Mouse (Mus musculus) yolk sac, embryonic 10.5 days (tissue): ENCODE results near the gene Agpat4.
"Not testable (repeated sequence)": the region's sequence is repeated elsewhere in the genome, so short reads cannot be mapped to it uniquely, and the experiment has no call there.

Experiments used
- DNase-seq: peaks from one replicate; pipeline ENCODE4 v3.0.0-alpha.2; 2017; ENCODE audit warnings: low spot score

The Agpat4 gene

DNA sequence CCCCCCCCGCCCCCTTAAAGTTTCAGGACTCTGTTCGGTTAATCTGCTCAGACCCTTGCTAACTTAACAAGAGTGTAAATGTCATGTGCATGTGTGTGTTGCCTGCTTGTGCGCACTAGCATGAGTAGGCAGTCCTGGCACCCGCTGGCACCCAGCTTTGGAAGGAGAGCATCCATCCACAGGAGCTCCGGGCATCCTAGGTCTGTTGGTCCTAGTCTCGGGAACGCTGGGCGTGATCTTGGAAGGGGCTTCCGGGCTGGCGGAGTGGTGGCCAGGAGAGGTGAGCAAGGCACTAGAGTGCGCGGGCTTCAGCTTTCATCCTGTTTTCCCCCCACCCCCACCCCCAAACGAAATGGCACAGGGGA lies at the start of gene Agpat4:
TSS of gene Agpat4 (plus strand) at position 144 of the 365 bp plus-strand sequence.
- peak; percentile 72 for DNase-seq

DNA sequence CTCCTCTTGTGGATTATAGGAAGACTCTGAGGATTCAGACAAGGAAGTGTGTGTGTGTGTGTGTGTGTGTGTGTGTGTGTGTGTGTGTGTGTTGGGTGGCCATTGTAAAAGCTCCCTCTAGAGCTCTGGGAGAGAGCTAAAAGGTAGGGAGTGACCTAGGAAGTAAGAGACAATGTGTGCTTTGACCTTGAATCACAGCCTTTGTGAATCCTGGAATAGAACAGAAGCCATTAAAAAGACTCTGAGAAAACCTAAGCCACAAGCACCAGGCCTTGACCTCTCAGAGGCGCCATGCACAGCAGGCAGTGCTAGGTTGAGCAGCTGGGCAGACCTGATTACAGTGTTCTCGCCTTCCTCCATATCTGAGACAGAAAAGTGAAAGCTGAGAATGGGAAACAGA lies 41.7 kb upstream of the Agpat4 start:
- no peak for DNase-seq

DNA sequence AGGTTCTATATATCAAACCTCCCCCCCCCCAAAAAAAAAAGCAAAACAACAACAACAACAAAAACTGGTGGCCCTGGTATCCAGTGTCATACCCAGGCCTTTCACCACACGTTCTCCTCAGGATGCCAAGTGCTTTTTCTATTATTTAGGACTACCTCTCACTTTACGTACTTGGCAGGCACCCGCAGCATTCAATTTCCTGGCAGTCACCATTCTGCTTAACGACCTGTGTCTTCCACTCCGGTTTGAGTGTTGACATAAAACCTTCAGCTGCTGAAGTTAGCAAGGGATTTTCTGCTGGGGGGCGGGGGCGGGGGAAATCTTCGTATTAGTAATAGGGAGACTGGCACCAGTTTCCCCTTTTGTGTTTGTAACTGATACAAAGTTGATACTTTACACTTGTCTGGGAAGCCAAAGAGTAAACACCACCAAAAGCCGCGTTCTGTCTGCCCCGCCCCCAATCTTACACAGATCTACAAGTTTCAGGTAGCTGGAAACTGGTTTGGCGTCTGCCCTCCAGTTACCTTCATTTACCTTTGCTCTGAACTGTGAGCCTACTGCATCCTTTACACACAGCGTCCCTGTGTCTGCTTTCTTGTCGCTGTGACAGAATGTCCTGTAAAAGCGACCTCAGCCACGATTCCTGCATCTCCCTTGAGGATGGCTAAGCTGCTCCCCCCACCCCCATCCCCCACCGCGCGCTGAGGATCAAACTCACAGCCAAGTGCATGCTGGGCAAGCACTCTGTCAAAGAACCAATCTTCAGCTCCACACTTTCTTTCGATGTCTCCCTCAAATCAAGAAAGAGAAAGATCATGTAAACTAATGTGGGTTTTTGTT lies 37.6 kb upstream of the Agpat4 start:
- no peak for DNase-seq

DNA sequence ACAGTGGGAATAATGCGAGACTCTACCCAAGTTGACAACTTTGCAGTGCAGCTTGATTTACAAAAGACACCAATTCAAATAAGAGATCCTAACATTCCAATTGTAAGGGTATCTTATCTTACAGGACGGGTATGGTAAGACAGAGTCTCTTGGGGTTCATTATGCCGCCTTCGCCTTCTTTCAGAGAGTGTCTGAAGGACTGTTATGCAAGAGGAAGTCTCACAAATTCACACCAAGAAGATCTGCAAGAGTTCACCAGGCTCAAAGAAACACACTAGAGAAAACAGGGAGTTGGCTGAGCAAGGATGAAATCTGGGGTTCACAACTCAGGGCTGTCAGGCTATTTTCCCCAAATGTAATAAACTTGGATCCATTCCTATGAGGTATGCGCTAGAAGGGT lies 36.3 kb upstream of the Agpat4 start:
- DNase-seq, result no peak

DNA sequence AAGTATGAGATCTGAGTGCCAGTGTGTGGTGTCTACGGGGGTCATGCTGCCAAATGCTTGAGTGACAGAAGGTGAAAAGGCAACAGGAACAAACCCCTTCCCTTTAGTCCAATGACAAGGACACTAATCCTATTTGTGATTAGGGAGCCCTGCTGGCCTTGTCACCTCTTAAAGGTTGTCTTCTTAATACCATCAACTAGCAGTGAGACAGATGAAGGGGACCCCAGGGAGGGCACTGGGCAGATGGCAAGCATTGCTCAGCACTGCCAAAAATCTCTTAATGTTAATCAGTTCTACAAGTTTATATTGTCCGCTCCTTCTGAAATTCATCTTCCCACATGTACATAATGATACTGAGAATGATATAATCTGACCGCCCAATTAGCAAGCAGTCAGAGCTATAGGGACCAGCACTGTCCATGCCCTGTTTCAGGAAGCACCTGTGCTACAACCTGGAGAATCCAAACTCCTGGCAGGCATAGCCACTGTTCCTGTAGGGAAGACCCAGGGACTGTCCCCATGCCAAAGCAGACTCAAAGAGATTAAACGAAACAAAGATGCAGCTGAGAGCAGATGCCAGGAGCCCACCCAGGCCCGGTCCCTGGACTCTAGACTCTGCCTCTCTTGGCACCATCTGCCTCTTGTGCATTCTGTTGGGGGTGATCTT lies 28.1 kb upstream of the Agpat4 start:
- no peak for DNase-seq

DNA sequence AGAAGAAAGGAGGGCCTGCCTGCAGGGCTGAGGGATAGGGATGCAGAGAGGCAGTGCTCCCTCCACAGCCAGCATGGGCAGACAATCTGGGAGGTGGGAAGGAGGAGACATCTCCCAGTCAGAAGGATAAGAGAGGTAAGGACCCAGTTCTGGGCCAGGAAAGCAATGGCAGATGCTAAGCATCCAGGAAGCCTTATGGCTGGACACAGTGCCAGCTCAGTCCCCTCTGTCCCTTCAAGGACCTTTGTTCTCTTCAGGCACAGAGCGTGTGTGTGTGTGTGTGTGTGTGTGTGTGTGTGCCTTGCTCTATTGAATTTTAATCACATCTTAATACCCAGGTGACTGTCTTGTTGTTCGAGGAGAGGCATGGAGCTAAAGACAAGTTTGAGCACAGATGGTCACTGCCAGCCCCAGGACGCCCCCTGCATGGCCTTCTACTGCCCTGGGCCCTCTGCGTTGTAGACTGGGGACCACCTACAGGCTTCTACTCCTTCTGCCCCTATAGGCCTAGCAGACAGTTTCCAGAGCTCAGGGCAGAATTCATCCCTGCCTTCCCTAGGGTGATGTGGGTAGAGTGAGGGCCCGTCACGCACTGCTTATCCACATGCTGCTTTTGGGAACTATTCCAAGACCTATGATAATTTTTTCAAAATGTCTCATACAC lies 25.5 kb upstream of the Agpat4 start:
- no peak for DNase-seq

DNA sequence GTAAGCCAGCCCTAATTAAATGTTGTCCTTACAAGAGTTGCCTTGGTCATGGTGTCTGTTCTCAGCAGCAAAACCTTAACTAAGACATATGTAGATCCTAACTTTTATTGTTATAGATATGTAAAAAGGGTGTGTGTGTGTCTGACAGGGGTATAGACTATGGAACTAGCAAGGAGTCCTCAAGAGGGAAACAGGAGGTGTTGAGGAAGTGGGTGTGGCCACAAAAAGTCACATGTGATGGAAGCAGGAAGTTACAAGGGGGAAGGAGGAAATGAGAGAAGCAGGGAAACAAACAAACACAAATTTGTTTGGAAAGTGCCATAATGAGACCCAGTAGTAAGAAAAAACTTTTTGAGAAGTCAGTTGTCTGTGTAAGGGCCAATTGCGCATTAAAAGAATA lies 24.5 kb upstream of the Agpat4 start:
- DNase-seq, result no peak

DNA sequence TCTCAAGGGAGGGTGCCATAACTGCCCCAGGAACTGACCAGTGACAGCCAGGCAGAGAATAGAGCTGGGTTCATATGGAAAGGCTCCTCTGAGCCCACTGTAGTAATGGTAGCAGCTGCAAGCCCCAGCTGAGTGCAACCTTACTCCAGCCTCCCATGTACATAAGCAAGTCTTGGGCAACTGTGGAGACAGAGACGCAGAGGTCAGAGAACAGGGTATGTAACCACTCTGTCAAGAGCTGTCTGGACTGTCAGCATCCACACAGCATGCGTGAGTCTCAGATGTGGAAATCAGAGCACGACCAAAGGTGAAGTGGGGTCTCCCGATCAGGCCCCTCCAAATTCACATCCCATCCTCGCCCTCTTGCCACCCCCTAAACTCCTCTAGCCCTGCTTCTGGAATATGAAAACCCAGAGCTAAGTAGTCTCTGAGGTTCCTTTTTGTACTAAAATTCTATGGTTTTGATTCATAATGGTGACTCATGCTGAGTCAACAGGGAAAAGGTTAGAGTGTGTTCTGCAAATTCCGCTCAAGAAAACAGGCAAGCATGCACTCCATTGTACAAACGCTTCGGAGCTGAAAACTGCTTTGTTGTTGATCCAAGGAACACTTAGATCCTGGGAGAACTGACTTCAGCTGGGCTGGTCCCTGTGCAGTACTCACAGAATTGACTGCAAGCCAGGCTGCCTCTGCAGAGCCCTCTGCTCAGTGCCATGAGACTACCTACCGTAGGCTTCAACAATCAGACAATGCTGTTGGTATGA lies 23.5 kb upstream of the Agpat4 start:
- no peak for DNase-seq

DNA sequence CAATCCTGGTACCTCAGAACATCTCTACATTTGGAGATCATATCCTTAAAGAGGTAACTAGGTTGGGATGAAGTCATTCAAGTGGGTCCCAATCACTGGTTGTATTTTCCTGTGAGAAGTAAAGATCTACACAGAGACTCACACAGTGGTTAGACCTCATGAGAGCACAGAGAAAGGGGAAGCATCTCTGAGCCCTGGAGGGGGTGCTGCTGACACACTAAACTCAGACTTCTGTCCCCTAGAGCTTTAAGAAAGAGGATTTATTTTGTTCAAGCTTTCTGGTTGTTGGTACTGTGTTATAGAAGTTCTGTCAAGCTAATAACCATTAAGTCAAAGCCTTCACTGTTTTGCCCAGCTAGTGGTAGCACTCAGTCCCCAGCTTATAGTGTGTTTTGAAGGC lies 19.1 kb upstream of the Agpat4 start:
- no peak for DNase-seq

DNA sequence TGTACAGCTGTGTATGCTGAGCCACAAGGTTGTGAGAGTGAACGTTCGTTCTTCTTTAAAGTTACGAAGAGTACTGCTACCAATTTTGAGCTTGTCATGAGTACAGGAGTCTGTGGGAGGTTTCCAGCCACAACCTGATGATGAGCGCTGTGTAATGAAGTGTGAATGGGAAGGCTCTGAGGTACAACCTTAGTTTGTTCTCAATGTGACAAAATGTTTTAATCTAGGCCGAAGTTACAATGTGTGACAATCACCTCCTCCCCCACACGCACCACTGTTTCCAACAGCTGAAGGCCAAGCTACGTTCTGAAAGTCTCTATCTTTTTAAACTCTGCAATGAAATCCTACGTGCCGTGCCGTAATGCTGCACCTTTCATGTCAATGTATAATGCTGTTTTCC lies 16.2 kb upstream of the Agpat4 start:
- DNase-seq, result no peak

DNA sequence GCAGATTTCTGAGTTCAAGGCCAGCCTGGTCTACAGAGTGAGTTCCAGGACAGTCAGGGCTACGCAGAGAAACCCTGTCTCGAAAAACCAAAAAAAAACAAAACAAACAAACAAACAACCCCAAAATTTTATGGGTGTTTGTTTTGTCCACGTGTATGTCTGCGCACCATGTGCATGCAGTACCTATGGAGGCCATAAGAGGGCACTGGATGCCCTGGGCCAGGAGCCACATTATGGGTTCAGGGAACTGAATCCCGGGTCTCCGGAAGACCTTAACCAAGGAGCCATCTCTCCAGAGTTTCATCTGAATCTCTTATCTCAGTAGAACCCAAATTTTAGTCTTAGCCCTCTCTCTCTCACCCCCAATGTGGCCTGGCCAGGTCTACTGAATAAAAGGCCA lies 14.7 kb upstream of the Agpat4 start:
- no peak for DNase-seq

DNA sequence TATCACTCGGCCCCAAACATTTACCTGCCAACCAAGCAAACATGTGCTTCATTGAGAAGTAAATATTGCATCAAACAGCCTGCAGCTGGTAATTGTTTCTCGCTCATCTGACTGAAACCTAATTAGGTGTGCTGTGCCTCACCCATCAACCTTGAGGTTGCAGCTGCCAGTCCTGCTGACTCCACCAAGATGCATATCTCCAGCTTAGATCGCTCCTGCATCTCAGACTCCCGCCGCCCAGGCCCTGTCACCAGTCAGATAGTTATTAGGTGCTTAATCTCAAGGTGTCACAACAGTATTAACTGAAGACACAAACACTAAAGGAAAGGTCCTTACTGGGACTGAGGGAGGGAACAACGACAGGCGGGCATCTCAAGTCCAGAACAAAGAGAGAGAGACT lies 14.3 kb upstream of the Agpat4 start:
- no peak for DNase-seq

DNA sequence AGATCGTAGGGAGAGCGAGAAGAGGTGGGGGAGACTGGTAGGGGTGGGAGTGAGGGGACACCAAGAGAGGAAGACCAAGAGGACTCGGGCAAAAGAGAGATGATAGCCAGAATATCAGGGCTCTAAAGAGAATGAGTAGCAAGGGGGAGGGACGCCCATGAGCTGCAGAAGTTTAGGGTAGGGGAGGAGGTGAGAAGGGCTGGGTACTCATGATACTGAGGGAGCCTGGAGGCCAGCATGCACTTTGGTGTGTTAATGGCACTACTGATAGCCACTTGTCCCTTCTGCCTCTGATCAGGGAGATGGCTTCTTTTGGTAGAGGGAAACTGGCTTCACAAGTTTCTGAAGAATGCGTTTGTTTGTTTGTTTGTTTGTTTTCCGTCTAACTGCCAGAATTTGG lies 13.8 kb upstream of the Agpat4 start:
- no peak for DNase-seq

DNA sequence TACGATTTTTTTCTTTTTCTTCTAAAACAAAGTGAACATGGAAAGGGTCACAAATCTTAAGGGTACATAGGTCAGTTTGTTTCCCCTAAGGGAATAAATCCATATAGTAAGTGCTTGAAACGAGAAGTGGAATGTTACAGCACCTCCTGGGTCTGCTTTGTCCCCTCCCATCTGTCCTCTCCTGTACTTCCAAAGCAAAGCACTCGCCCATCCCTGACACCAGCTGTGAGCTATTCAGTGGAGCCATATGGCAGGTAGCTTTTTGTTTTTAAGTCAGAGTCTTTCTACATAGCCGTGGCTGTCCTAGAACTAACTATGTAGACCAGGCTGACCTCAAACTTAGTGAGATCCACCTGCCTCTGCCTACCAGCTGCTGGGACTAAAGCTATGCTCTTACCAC lies 12.2 kb upstream of the Agpat4 start:
- DNase-seq, result no peak

DNA sequence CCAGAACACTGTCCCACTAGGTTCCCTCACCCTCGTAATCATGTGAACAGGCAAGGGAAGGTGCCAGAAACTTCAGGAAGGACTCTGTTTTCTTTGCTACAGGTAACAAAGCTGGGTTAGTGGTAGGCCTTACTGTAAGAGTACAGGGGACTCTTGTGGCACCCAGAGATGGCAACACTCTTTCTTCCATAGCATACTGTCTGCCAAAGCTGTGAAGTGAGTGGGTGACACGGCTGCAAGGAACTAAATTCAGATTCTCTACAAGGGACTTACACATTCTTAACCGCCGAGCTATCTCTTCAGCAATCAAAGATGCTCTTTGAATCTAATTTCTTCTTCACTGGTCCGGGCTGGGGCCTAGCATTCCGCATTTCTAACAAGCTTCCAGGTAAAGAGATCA lies 4.9 kb upstream of the Agpat4 start:
- no peak for DNase-seq

DNA sequence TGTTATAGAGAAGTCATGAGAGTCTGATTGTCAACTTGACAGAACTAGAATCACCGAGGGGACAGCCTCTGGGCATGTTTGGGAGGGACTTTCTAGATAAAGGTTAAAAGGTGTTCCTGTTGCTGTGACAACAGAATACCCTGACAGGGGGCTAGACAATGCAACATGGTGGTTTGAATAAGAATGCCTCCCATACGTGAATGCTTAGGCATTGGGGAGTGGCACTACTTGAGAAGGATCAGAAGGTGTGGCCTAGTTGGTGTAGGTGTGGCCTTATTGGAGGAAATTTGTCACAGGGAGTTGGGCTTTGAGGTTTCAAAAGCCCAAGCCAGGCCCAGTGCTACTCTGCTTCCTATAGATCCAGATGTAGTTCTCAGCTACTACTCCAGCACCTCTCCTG lies 3.4 kb upstream of the Agpat4 start:
- no peak for DNase-seq

DNA sequence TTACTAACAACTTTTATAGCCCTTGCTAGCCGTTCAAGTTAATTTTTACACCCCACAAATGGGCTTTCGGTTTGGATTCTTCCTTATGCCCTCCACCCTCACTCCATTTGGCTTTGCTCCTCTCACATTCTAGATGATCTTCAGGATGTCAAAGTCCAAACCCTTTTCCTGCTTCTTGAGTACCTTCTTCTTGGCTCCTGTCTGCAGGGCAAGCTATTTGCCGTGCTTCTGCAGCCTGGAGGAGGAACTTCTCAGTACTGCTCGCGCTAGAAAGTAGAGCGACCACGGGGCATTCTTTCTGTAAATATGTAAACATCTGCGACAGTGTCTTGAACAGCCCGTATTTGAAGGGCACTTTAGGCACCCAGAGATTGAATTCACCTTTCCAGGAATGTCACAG lies 373 bp upstream of the Agpat4 start:
- peak; percentile 42 for DNase-seq

DNA sequence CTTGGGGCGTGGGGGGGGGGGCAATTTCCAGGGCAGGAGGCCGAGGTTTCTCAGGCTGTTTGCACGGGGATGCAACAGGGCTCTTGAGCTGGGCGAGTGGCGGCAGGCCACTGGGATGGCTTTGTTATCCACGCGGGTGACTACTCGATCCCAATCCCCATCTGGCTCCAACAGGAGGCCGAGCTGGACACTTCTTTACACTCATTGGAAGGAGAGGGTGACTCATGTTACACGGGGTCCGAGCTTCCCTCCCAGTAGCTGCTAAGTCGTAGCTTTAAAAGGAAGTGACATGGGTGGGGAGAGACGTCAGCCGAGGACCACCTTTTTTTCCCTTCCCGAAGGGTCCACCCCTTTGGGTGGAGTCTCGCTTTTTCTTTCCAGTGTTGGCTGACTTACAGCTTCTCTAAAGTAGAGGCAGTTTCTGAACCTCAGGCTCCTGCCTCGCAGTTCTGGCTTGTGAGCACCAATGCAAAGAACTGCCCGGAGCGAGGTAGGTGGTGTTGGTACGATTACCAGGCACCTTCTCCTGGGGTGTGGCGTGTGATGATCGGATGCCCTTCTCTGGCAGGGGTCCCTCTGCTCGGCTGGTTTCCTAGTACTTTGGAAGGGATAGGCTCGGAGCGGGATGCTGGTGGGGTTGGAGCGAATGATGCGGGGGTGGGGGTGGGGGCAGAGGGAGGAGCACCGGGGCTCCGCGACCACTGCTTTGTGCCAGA lies 580 bp downstream of the Agpat4 start:
- peak; percentile 90 for DNase-seq

DNA sequence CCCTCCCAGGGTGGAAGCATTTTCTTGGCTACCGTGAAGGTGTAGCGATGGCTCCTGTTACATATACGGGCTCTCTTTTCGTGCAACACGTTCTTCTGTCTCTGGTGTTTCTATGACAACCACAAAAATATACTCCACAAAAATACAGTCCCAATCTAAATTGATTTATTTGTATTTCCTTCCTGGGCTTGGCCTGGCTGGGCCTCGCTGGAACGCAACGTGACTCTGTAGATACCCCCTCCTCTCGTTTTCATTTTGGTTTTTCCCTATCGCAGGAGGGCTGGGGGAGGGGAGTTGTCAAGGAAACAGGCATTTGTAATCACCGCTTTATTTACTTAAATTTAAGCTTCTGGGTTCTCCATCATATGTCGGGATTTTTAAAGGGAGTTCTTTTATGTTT lies 1.2 kb downstream of the Agpat4 start:
- DNase-seq, result peak; percentile 57

DNA sequence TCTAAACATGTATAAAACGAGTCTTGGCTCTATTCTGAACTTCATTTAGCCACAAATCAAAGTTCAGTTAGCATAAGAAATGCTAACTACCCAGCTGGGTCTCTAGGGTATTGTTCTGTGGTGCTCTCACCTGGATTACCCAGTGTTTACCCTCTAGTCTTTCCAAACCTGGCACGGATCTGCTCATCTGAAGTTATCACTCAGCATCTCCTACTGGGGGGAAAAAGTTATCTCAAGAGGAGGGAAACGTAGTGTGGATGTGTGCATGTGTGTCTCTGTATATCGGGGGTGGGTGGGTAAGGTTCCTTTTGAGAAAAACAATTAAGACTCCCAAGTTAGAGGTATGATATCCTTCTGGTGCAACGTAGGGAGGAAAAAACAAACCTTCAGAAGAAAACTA lies 1.8 kb downstream of the Agpat4 start:
- no peak for DNase-seq

DNA sequence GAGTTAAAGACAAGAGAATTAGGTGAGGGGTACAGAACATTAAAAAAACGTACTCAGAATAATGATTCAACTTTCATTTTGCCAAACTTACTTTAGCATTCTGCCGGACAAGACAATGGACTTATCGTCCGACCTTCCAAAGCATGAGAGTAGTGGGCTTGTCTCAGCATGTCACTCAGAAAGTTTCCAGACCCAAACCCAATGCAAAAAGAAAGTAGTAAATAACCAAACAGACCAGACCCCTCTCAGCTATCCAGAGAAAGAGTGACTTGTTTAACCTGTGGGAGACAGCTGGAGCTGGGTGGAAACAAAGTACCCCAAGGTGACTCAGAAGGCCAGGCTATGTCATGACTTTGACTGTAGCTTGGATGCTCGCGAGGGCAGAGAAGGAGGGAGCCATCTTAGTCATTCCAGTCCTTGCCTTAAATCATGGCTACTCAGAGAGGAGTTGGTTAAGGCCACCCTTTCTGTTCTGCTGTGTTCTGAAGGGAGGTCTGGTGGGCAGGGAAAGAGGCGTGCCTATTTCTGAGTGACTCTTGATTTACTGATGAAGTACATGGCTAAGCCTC lies 2.8 kb downstream of the Agpat4 start:
- DNase-seq, result no peak

DNA sequence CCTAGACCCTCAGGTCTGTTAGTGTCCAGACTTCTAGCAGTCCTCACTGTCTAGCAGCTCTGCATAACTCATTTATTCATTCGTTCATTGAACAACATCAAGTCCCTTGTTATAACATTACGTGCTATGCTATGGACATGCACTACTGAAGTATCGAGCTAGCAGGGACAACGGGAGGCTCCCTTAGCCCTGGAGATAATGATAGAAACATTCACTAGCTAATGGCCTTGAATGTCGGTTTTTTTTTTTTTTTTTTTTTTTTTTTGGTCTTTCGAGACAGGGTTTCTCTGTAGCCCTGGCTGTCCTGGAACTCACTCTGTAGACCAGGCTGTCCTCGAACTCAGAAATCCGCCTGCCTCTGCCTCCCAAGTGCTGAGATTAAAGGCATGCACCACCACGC lies 3.8 kb downstream of the Agpat4 start:
- not testable (repeated sequence) for DNase-seq
